Mouse (Mus musculus) erythroblast, adult 5-6 weeks (primary cell): ENCODE measurements around the gene Eif4g2. TPM values are rescaled to one million over a fixed set of nuclear protein-coding genes. Genes with fewer than 3 reads are reported as not detected.

ENCODE experiments used
- ATAC-seq: replicated peaks from 2 replicates; pipeline ENCODE4 v1.8.0; 2016; ENCODE audit warnings: moderate number of reproducible peaks, mild to moderate bottlenecking, moderate TSS enrichment, inconsistent platforms; ENCODE audit not compliant: poor library complexity, low FRiP score, severe bottlenecking
- total RNA-seq, 2 experiments: library from RNA; stranded (forward) in 1 of 2; stranded (reverse) in 1 of 2; fragments of 150-400 nt in 1 of 2; fragments of 200-764, 138-1000 nt in 1 of 2; gene quantifications; 2 replicates each; pipeline versions ENCODE4 v1.2.3 to v1.2.4; 2015 to 2017; ENCODE audit warnings: low replicate concordance in 2 of 2

Eif4g2 gene
- 361 and 474 TPM in 2 replicates for total RNA-seq (2015; ENCODE audit: low replicate concordance)
- 338 and 576 TPM in 2 replicates for total RNA-seq (2017; ENCODE audit: low replicate concordance)

DNA sequence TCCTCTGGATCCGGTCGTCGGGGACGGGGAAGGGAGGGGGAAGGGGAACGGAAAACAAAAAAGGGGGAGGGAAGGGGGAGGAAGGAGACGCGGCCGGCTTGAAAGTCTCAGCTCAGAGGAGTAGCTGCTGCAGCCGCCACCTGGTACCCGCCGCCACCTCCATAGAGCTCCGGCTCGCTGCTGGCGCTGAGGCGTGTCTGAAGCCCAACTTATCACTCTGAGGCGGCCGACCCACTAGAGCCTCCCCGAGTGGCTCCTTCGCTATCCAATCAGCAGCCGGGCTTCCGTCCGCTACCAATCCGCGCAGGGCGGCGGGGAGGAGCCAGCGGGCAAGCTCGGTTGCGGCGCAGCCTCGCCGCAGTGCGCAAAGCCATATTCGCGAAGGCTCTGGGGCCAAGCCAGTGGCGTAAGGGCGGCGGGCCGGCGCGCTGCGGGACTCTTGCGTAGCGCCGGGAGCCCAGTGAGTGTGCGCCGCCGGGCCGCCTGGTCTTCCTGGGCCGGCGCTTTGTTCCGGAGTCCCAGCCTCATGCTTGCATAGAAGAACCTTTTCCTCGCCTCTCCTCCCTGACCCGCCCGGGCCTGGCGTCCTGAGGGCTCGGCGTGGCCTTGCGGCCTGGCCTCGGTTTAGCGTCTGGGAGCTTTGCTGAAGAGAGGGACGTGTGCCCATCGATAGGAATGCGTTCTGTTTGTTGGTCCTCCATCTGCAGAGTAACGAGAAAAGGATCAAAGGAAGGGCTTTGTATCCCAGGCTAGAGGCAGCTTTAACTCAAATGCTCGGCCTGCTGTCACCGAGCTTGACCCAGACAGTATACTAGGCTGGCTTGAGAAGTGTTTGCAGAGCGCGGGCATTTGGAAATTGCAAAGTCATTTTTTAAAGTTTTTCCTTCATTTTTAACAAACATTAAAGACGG, at the start of gene Eif4g2:
Gene Eif4g2 (minus strand): TSS at position 209 of the 911 bp plus-strand sequence.
- peak; percentile 95 for ATAC-seq

DNA sequence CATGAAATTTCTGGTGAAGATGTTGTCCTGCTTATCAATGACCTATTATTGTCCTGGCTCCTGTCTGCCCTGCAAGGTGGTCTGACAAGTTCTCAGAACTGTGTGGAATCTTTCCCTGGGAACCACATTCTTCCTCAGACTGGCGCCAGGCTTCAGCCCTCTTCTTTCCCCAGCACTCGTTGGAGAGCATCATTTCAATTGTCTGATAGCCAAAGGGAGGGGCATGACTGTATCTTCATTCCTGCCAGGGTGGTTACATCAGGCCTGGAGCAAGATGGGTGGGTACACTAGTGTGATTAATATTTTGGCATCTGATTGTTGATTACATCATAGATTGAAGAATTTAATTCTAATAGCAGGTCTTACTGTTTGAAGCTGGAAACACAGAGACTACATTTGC, 49.8 kb upstream of the Eif4g2 start:
- no peak for ATAC-seq

GRCm38 (mm10) chr7:111126636-111127395, 44.0 kb upstream of the Eif4g2 start:
- no peak for ATAC-seq

- ATAC-seq = no peak
Observed at GRCm38 (mm10) chr7:111123761-111124546, 41.1 kb upstream of the Eif4g2 start.

GRCm38 (mm10) chr7:111122531-111123130, 39.8 kb upstream of the Eif4g2 start:
- peak; percentile 98 for ATAC-seq

DNA sequence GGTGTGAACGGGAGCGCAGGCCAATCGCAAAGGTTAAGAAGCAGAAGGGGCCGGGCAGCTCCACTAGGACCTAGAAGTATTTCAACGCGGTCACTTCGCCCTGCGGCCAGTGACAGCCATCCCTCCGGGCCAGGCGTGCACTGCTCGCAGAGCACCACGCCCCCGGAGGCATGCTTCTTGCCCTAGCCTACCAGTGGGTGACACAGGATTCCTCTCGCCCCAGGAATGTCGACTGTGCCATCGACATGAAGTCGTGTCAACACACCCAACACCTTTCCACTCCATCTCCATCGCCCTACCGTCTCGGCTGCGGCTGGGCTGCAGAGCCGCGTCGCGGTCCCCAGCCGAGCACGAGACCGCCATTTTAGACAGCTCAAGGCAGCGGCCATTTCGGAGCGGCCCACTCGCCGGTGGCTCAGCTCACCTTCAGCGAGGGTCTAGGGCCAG, 39.3 kb upstream of the Eif4g2 start:
- peak; percentile 79 for ATAC-seq

DNA sequence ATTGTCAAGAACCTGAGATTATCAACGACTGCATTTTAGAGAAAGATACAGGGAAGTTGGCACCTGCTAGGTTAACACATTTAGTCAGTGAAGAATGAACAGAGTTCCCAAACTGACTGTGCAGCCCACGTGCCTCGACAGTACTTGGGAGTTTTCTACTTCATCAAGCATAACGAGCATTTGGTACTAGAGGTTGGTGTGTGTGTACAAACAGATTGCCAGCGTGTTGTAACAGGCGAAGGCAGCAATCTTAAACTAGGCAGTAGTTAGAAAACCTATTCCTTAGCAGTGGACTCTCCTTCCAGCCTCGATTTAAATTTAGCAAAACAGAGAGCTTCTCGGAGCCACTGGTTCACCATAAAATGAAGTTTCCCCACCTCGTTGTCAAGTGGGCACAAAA, 38.7 kb upstream of the Eif4g2 start:
- no peak for ATAC-seq

DNA sequence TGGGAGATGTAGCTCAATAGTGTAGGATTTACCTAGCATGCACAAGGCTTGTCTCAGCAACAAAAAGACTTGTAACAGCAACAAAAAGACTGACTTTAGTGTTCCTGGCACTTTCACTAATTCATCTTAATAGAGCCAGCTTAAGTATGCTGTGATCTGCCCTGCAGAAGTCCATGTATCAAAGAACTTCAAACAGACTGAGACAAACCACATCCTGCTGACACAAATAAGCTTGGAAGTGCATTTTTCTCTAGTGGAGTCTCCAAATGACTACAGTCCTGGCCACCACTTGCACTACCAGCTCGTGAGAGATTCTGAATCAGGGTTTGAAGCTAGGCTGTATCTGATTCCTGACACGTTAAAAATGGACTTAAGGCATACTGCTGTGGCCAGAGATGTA, 26.7 kb upstream of the Eif4g2 start:
- ATAC-seq = no peak

DNA sequence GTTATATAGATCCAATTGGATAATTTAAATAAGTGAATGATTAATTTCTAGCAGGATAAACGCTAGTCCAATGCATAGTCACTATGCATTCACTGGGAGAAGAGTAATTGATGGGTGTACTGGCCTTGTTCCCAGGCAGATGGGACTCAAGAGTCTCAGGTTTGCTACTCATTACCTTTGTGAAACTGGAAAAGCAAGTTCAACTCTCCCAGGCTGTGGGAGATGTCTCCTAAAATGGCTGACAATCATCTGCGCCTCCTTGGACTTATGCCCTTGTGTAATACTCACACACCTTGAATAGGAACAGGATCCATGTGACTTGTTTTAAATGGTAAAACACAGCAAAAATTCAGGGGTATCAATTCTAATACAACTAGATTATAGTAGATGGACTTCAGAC, 26.3 kb upstream of the Eif4g2 start:
- no peak for ATAC-seq

- ATAC-seq = no peak
Observed at GRCm38 (mm10) chr7:111098196-111098595, 15.4 kb upstream of the Eif4g2 start.

- no peak for ATAC-seq
Observed at GRCm38 (mm10) chr7:111095169-111095568, 12.3 kb upstream of the Eif4g2 start.

- no peak for ATAC-seq
Observed at GRCm38 (mm10) chr7:111085153-111085552, 2.3 kb upstream of the Eif4g2 start.

DNA sequence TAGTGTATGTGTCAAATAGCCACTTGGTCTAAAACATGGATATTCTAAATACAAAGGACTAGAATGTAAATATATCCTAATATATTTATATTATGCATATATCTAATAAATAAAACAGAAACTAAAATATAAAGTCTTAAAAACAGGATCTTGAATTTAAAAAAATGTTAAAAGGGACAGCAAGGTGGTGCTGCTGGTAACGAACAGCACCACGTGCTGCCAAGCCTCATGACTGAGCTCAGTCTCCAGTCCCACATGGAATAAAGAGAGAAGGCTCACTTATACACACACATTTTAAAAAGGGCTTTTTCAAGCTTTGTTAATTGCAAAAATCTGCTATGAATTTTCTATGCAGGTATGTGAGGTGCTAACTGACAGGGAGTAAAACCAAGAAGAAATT, 1.6 kb upstream of the Eif4g2 start:
- no peak for ATAC-seq

- ATAC-seq = no peak
Observed at GRCm38 (mm10) chr7:111083733-111084120, 897 bp upstream of the Eif4g2 start.

DNA sequence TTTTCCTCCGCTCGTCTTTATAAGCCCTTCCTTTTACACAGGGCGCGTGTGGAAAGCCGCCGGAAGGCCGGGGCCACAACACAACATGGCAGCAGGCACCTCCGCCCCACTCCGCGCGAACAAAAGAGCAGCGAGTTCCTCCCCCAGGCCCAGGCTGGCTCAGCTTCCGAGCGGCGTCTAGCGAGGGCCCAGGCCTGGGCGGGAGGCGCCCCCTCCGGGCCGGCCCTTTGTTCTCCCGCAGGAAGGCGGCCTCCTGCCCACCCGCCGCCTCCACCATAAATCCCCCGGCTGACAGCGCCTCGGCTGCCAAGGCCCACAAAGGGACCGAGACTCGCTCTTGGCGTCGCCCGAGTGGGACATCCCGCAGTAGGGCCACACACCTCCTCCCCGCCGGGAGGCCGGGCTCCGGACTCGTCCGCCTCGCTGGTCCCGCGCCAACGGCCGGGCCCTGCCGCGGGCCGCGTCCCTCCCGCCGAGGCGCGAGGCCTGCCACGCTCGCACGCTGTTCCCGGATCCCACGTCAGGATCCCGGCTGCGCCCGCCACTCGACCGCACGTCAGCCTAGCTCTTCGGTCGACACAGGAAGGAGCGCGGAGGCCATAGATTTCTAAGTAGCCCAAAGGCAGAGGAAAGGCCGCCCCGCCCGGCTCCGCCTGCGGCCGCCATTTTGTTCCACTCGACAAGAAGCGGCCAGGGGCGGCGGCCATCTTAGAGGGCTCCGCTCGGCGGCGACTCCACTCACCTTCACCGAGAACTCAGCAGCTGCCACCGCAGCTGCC, 598 bp downstream of the Eif4g2 start:
- peak; percentile 68 for ATAC-seq

GRCm38 (mm10) chr7:111080876-111081275, 2.0 kb downstream of the Eif4g2 start:
- no peak for ATAC-seq

DNA sequence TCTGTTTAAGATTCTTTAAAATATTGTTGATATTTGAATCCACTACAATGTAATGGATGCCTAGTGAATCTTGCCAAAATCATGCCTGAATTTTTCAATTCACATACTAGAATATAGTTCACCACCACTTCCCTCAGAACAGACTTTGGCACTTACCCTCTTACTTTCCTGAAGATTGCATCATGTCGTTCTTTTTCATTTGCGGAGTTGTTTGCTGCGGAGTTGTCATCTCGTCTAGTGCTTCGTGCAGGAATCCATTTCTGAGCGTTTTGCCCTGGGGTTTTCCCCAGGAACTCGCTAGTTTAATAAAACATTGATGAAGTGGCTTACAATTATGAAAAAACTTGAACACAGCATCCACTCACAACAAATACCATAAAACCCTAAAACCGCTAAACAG, 2.8 kb downstream of the Eif4g2 start:
- ATAC-seq = no peak

DNA sequence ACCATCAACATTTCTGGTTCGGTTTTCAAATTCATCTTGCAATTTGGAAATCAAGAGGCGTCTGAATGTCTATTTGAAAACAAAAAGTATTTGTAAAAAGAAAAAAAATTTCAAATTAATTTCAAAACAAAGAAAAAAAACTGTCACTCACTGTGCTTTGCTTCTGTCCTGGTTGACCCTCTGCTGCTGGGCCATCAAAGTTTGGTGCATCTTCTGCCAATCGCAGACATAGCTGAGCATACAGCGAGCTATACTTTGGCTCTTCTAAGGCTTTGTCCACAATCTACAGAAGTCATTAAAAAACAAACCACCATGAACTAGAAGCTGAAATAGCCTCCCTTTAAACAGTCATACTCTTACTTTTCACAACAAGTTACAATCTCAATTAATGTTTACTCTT, 4.6 kb downstream of the Eif4g2 start:
- ATAC-seq = no peak

- ATAC-seq = no peak
Observed at GRCm38 (mm10) chr7:111075288-111075687, 7.5 kb downstream of the Eif4g2 start.
